Mouse (Mus musculus): ENCODE measurements around the gene Mettl2. TPM values are rescaled to one million over a fixed set of nuclear protein-coding genes. Genes with fewer than 3 reads are reported as not detected.

Mettl2 gene
- polyA plus RNA-seq, 1 experiment from 2014 or later: 15.0 TPM

- Histone ChIP-seq H3K27me3 (ENCODE audit: control insufficient read depth, insufficient read depth, low read length) (no peaks in the 10 kb centered on the region), H3K27ac (replicated peaks) (no peak overlapping the region), H3K9me3 (ENCODE audit: control insufficient read depth, low read length) (no peaks in the 10 kb centered on the region), H3K4me1 (replicated peaks; ENCODE audit: control insufficient read depth, insufficient read depth) (no peaks in the 10 kb centered on the region), H3K9ac (ENCODE audit: low read length) (no peak overlapping the region), H3K4me2 (replicated peaks; ENCODE audit: low read depth) (no peak overlapping the region), H3K4me3 (ENCODE audit: low read depth, low read length) (no peak overlapping the region), H3K36me3 (ENCODE audit: control insufficient read depth, insufficient read depth, low read length) (peaks cover 8% of the 10 kb centered on the region)
- ATAC-seq (ENCODE audit: low FRiP score, low TSS enrichment) (no peak), DNase-seq (ENCODE audit: low spot score) (no peak)
- WGBS: 72% methylated on average over 3 of the region's 3 CpGs
- TF ChIP-seq EP300 (optimal IDR thresholded peaks at IDR 0.05) (no peak), CTCF (IDR thresholded peaks at IDR 0.05; ENCODE audit: low read depth) (no peak)
These were observed 17.9 kb downstream of the Mettl2 start for GRCm38 (mm10) chr11:105144084-105144483.

DNA sequence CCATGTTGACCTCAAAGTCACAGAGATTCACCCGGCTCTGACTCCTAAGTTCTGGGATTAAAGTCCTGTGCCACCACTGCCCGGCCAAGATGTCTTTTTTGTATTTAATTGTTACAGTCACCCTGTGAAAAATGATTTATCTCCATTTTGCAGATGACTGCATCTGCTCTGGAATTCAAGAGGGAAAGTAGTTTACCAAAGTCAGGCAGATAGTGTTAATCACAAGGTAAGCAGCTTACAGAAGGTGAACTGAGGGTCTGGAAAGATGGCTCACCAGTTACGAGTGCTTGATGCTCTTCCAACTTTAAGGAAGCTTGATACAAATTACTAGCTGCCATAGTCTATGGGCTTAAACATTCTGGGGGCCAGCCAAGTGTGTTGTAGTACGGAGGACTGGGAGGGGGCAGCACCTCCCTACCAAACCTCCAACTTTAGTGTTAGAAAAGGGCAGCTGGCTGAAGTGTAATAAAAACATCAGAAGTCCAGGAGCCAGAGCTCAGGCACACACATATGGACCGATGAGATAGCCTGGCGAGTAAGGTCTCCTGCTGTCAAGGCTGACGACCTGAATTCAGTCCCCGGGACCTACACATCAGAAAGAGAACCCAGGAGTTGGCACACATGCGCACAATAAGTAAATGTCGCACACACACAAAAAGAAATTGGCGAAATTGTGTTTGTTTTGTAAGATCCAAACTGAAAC lies 18.4 kb downstream of the Mettl2 start:
- no peak for DNase-seq (ENCODE audit: low spot score)
- Histone ChIP-seq H3K27ac (replicated peaks) (no peak overlapping the region), H3K4me2 (replicated peaks; ENCODE audit: low read depth) (no peak overlapping the region), H3K9ac (ENCODE audit: low read length) (no peak overlapping the region), H3K9me3 (ENCODE audit: control insufficient read depth, low read length) (no peaks in the 10 kb centered on the region), H3K4me1 (replicated peaks; ENCODE audit: control insufficient read depth, insufficient read depth) (no peaks in the 10 kb centered on the region), H3K27me3 (ENCODE audit: control insufficient read depth, insufficient read depth, low read length) (no peaks in the 10 kb centered on the region), H3K36me3 (ENCODE audit: control insufficient read depth, insufficient read depth, low read length) (peaks cover 8% of the 10 kb centered on the region), H3K4me3 (ENCODE audit: low read depth, low read length) (no peak overlapping the region)
- 66% methylated on average over 11 of the region's 11 CpGs for WGBS
- TF ChIP-seq EP300 (optimal IDR thresholded peaks at IDR 0.05): no peak
- peak; percentile 20; the same call in 1 of the 2 replicates for TF ChIP-seq CTCF (IDR thresholded peaks at IDR 0.05; ENCODE audit: low read depth)
- no peak for ATAC-seq (ENCODE audit: low FRiP score, low TSS enrichment)

- no peak for ATAC-seq (ENCODE audit: low FRiP score, low TSS enrichment)
- no peaks in the 10 kb centered on the region for H3K9me3 ChIP-seq (ENCODE audit: control insufficient read depth, low read length)
- TF ChIP-seq CTCF (IDR thresholded peaks at IDR 0.05; ENCODE audit: low read depth) (no peak), EP300 (optimal IDR thresholded peaks at IDR 0.05) (no peak)
These were observed 19.0 kb downstream of the Mettl2 start for GRCm38 (mm10) chr11:105145211-105145610.

DNA sequence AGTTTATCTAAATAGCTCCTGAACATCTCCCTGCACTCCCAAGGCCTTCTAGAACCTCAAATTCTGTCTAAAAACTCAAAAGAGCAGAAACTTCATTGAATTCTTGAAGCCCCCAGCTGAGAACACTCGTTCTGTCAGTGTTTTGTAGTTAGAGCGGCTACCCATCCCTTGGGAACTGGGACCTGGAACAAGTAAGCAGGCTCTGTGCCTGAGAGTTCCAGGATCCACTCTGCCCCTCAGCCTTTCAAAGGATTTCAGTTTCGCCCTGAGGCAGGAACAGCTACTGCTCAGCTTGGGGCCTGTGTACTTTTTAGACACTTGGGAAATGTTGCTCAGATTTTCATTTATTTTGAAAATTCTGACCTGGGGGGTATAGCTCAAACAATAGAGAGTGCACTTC lies 20.4 kb downstream of the Mettl2 start, which contains the start of gene Gm10842:
TSS of gene Gm10842 (plus strand) at position 301 of the 400 bp plus-strand sequence.
- no peak for ATAC-seq (ENCODE audit: low FRiP score, low TSS enrichment)
- no peaks in the 10 kb centered on the region for H3K27me3 ChIP-seq (ENCODE audit: control insufficient read depth, insufficient read depth, low read length)
- H3K4me2 ChIP-seq (replicated peaks; ENCODE audit: low read depth): no peak within 1 kb of the TSS
- TF ChIP-seq EP300 (optimal IDR thresholded peaks at IDR 0.05) (no peak), CTCF (IDR thresholded peaks at IDR 0.05; ENCODE audit: low read depth) (no peak)
- H3K9me3 ChIP-seq (ENCODE audit: control insufficient read depth, low read length): no peaks in the 10 kb centered on the region
- WGBS: 75% methylated on average over 3 of the region's 3 CpGs
- no peaks in the 10 kb centered on the region for H3K36me3 ChIP-seq (ENCODE audit: control insufficient read depth, insufficient read depth, low read length)
- DNase-seq (ENCODE audit: low spot score): no peak
- H3K4me1 ChIP-seq (replicated peaks; ENCODE audit: control insufficient read depth, insufficient read depth): no peaks in the 10 kb centered on the region
- no peak within 1 kb of the TSS for H3K9ac ChIP-seq (ENCODE audit: low read length)
- no peak within 1 kb of the TSS for H3K4me3 ChIP-seq (ENCODE audit: low read depth, low read length)
- H3K27ac ChIP-seq (replicated peaks): no peak within 1 kb of the TSS

More at GRCm38 (mm10) chr11:105145211-105145610, 19.0 kb downstream of the Mettl2 start:
- no peak for DNase-seq (ENCODE audit: low spot score)
- no peak overlapping the region for H3K27ac ChIP-seq (replicated peaks)
- peaks cover 3% of the 10 kb centered on the region for H3K36me3 ChIP-seq (ENCODE audit: control insufficient read depth, insufficient read depth, low read length)
- 73% methylated on average over 10 of the region's 10 CpGs for WGBS
- no peaks in the 10 kb centered on the region for H3K27me3 ChIP-seq (ENCODE audit: control insufficient read depth, insufficient read depth, low read length)
- H3K4me1 ChIP-seq (replicated peaks; ENCODE audit: control insufficient read depth, insufficient read depth): no peaks in the 10 kb centered on the region
- H3K9ac ChIP-seq (ENCODE audit: low read length): no peak overlapping the region
- no peak overlapping the region for H3K4me2 ChIP-seq (replicated peaks; ENCODE audit: low read depth)
- no peak overlapping the region for H3K4me3 ChIP-seq (ENCODE audit: low read depth, low read length)

DNA sequence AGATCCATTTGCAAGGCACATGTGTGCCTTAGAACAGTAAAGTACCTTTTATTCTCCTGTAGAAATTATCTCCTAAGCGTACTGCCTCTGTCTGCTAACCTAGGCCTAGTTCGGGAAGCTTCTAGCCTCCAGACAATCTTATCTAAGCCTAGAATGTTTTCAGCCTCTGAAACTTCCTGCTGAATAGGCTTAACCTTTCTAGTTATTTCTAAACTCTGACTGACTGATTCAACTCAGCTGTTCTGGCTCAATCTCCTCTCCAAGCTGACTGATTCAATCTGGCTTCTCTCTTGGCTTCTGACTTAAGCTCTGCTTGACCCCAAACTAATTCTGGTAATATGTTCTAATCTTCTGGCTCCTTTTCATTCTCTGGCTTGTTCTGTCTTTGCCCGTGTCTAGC lies 23.1 kb downstream of the Mettl2 start:
- TF ChIP-seq CTCF (IDR thresholded peaks at IDR 0.05; ENCODE audit: low read depth) (no peak), EP300 (optimal IDR thresholded peaks at IDR 0.05) (no peak)
- no peak for DNase-seq (ENCODE audit: low spot score)
- WGBS: 39% methylated on average over 3 of the region's 3 CpGs
- Histone ChIP-seq H3K9me3 (ENCODE audit: control insufficient read depth, low read length) (no peaks in the 10 kb centered on the region), H3K4me3 (ENCODE audit: low read depth, low read length) (no peak overlapping the region), H3K27ac (replicated peaks) (no peak overlapping the region), H3K9ac (ENCODE audit: low read length) (no peak overlapping the region), H3K4me2 (replicated peaks; ENCODE audit: low read depth) (no peak overlapping the region), H3K27me3 (ENCODE audit: control insufficient read depth, insufficient read depth, low read length) (no peaks in the 10 kb centered on the region), H3K36me3 (ENCODE audit: control insufficient read depth, insufficient read depth, low read length) (no peaks in the 10 kb centered on the region), H3K4me1 (replicated peaks; ENCODE audit: control insufficient read depth, insufficient read depth) (no peaks in the 10 kb centered on the region)
- no peak for ATAC-seq (ENCODE audit: low FRiP score, low TSS enrichment)

DNA sequence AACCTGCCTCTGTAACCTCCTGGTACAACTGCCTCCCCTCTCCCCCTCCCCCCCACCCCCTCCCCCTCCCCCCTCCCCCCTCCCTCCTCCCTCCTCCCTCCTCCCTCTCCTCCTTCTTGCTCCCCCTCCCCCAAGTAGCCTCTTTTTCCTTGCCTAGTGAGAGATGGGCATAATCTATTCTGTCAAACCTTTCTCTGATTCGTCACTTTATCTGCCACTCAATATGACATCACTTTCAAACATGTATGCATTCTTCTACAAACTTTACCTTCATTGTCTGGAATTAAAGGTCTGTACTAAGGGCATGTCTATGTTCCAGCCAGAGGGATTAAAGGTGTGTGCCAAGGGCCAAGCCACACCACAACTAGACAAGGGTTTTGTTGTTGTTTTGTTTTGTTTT lies 23.5 kb downstream of the Mettl2 start:
- WGBS: 93% methylated on average over 1 of the region's 1 CpGs
- H3K4me3 ChIP-seq (ENCODE audit: low read depth, low read length): no peak overlapping the region
- no peaks in the 10 kb centered on the region for H3K27me3 ChIP-seq (ENCODE audit: control insufficient read depth, insufficient read depth, low read length)
- H3K27ac ChIP-seq (replicated peaks): no peak overlapping the region
- TF ChIP-seq EP300 (optimal IDR thresholded peaks at IDR 0.05): no peak
- no peak for TF ChIP-seq CTCF (IDR thresholded peaks at IDR 0.05; ENCODE audit: low read depth)
- H3K9ac ChIP-seq (ENCODE audit: low read length): no peak overlapping the region
- ATAC-seq (ENCODE audit: low FRiP score, low TSS enrichment) (no peak), DNase-seq (ENCODE audit: low spot score) (no peak)
- no peaks in the 10 kb centered on the region for H3K4me1 ChIP-seq (replicated peaks; ENCODE audit: control insufficient read depth, insufficient read depth)
- no peaks in the 10 kb centered on the region for H3K36me3 ChIP-seq (ENCODE audit: control insufficient read depth, insufficient read depth, low read length)
- H3K9me3 ChIP-seq (ENCODE audit: control insufficient read depth, low read length): no peaks in the 10 kb centered on the region
- no peak overlapping the region for H3K4me2 ChIP-seq (replicated peaks; ENCODE audit: low read depth)

All from stomach, postnatal 0 days (tissue).